Mouse (Mus musculus) neural tube, embryonic 13.5 days (tissue): ENCODE measurements at regions not wholly inside any gene's neighbourhood (a gene's known extent, or its start where the extent isn't known, plus 50 kb on each side); places are given as distances from the start of the nearest gene placed in this dataset.

Experiments used
- ATAC-seq: fragments of 200-750 bp; cut with Nextera tagmentation; 2 replicates; pipeline ENCODE4 v1.8.0; 2017; ENCODE audit warnings: low read depth, mild to moderate bottlenecking, moderate TSS enrichment, moderate library complexity
- H3K27ac ChIP-seq: fragments of 300-500 bp; sonication (generic); replicated peaks from 2 replicates; pipeline ENCODE4 v1.5.1; 2015; ENCODE audit warnings: moderate library complexity, mild to moderate bottlenecking, inconsistent platforms
- H3K27me3 ChIP-seq: fragments of 300-500 bp; sonication (generic); 2 replicates; pipeline ENCODE4 v1.6.1; 2015; ENCODE audit warnings: mild to moderate bottlenecking, inconsistent platforms
- H3K36me3 ChIP-seq: fragments of 300-500 bp; sonication (generic); 2 replicates; pipeline ENCODE4 v1.6.1; 2015; ENCODE audit warnings: mild to moderate bottlenecking, inconsistent platforms
- H3K4me1 ChIP-seq: fragments of 300-500 bp; sonication (generic); replicated peaks from 2 replicates; pipeline ENCODE4 v1.6.1; 2015; ENCODE audit warnings: inconsistent platforms
- H3K4me2 ChIP-seq: fragments of 300-500 bp; sonication (generic); 2 replicates; pipeline ENCODE4 v1.6.1; 2015; ENCODE audit warnings: inconsistent platforms, mild to moderate bottlenecking, moderate library complexity
- H3K4me3 ChIP-seq: fragments of 300-500 bp; sonication (generic); 2 replicates; pipeline ENCODE4 v1.5.1; 2015; ENCODE audit warnings: mild to moderate bottlenecking, inconsistent platforms
- H3K9ac ChIP-seq: fragments of 300-500 bp; sonication (generic); 2 replicates; pipeline ENCODE4 v1.6.1; 2015; ENCODE audit warnings: moderate library complexity, mild to moderate bottlenecking, inconsistent platforms
- H3K9me3 ChIP-seq: fragments of 300-500 bp; sonication (generic); 2 replicates; pipeline ENCODE4 v1.6.1; 2016; ENCODE audit warnings: inconsistent platforms
- WGBS: fragments of 180-500 bp; shearing (Covaris S2); methylation state at CpG from one replicate; pipeline ENCODE4 v1.1.7; 2015; 5-methylcytosine and 5-hydroxymethylcytosine counted together

GRCm38 (mm10) chr2:114844389-114844771 is 189.6 kb upstream of the Dph6 start:
- ATAC-seq = no peak
- Histone ChIP-seq H3K4me1 (no peaks in the 10 kb centered on the region), H3K36me3 (no peaks in the 10 kb centered on the region), H3K27me3 (no peaks in the 10 kb centered on the region), H3K9ac (no peak overlapping the region), H3K4me2 (no peak overlapping the region), H3K4me3 (no peak overlapping the region), H3K27ac (no peak overlapping the region), H3K9me3 (no peaks in the 10 kb centered on the region)
- WGBS = 73% methylated on average over 3 of the region's 3 CpGs

- Histone ChIP-seq H3K9me3 (no peaks in the 10 kb centered on the region), H3K9ac (no peak overlapping the region), H3K4me2 (no peak overlapping the region), H3K27ac (no peak overlapping the region), H3K4me3 (no peak overlapping the region), H3K36me3 (no peaks in the 10 kb centered on the region), H3K27me3 (no peaks in the 10 kb centered on the region), H3K4me1 (no peaks in the 10 kb centered on the region)
- ATAC-seq = no peak
- 92% methylated on average over 5 of the region's 5 CpGs for WGBS
These were observed 193.7 kb upstream of the Dph6 start for GRCm38 (mm10) chr2:114848439-114848838.

GRCm38 (mm10) chr2:114848914-114849313 is 194.2 kb upstream of the Dph6 start:
- no peak overlapping the region for H3K4me2 ChIP-seq
- no peak overlapping the region for H3K9ac ChIP-seq
- H3K4me3 ChIP-seq = no peak overlapping the region
- no peak overlapping the region for H3K27ac ChIP-seq
- H3K4me1 ChIP-seq = no peaks in the 10 kb centered on the region
- 89% methylated on average over 2 of the region's 2 CpGs for WGBS
- H3K27me3 ChIP-seq = no peaks in the 10 kb centered on the region
- H3K36me3 ChIP-seq = no peaks in the 10 kb centered on the region
- ATAC-seq = no peak
- no peaks in the 10 kb centered on the region for H3K9me3 ChIP-seq

GRCm38 (mm10) chr2:114853715-114854530 is 199.2 kb upstream of the Dph6 start:
- 44% methylated on average over 13 of the region's 13 CpGs for whole genome bisulfite sequencing
- H3K4me1 ChIP-seq = no peaks in the 10 kb centered on the region; the same call in 1 of the 2 replicates
- ATAC-seq = peak; percentile 86
- H3K36me3 ChIP-seq = no peaks in the 10 kb centered on the region
- H3K9ac ChIP-seq = no peak overlapping the region
- H3K4me2 ChIP-seq = no peak overlapping the region
- no peak overlapping the region for H3K4me3 ChIP-seq
- H3K27ac ChIP-seq = no peak overlapping the region
- H3K27me3 ChIP-seq = no peaks in the 10 kb centered on the region
- no peaks in the 10 kb centered on the region for H3K9me3 ChIP-seq

- no peak overlapping the region for H3K27ac ChIP-seq
- peak; percentile 63 for ATAC-seq
- peaks cover 17% of the 10 kb centered on the region for H3K4me1 ChIP-seq
- no peaks in the 10 kb centered on the region for H3K36me3 ChIP-seq
- 0 out of 2 replicates have a peak, but pooled peaks cover 3% of the 10 kb centered on the region for H3K27me3 ChIP-seq
- WGBS = 19% methylated on average over 7 of the region's 7 CpGs
- H3K4me3 ChIP-seq = no peak overlapping the region
- H3K9ac ChIP-seq = no peak overlapping the region
- no peak overlapping the region for H3K4me2 ChIP-seq
- no peaks in the 10 kb centered on the region for H3K9me3 ChIP-seq
These were observed 217.5 kb upstream of the Dph6 start for GRCm38 (mm10) chr2:114872272-114872671.

- no peak for ATAC-seq
- WGBS = 38% methylated on average over 4 of the region's 4 CpGs
- Histone ChIP-seq H3K4me1 (peaks cover 17% of the 10 kb centered on the region), H3K36me3 (no peaks in the 10 kb centered on the region), H3K9me3 (no peaks in the 10 kb centered on the region), H3K9ac (no peak overlapping the region), H3K27ac (no peak overlapping the region), H3K4me2 (no peak overlapping the region), H3K27me3 (0 out of 2 replicates have a peak, but pooled peaks cover 3% of the 10 kb centered on the region), H3K4me3 (no peak overlapping the region)
These were observed 218.3 kb upstream of the Dph6 start for GRCm38 (mm10) chr2:114873090-114873489.

GRCm38 (mm10) chr2:114879084-114879483 is 224.3 kb upstream of the Dph6 start:
- H3K27ac ChIP-seq = no peak overlapping the region

GRCm38 (mm10) chr2:114879784-114880183 is 225.0 kb upstream of the Dph6 start:
- no peaks in the 10 kb centered on the region for H3K36me3 ChIP-seq
- H3K27me3 ChIP-seq = 0 out of 2 replicates have a peak, but pooled peaks cover 3% of the 10 kb centered on the region
- no peaks in the 10 kb centered on the region for H3K9me3 ChIP-seq
- ATAC-seq = no peak
- H3K4me1 ChIP-seq = peaks cover 7% of the 10 kb centered on the region; the same call in 1 of the 2 replicates
- H3K4me2 ChIP-seq = no peak overlapping the region
- WGBS = 40% methylated on average over 2 of the region's 2 CpGs
- no peak overlapping the region for H3K27ac ChIP-seq
- no peak overlapping the region for H3K4me3 ChIP-seq
- H3K9ac ChIP-seq = no peak overlapping the region

More at GRCm38 (mm10) chr2:114879084-114879483, 224.3 kb upstream of the Dph6 start:
- H3K27me3 ChIP-seq = 0 out of 2 replicates have a peak, but pooled peaks cover 3% of the 10 kb centered on the region
- H3K4me1 ChIP-seq = peaks cover 7% of the 10 kb centered on the region; the same call in 1 of the 2 replicates
- H3K4me3 ChIP-seq = no peak overlapping the region
- no peaks in the 10 kb centered on the region for H3K36me3 ChIP-seq
- H3K4me2 ChIP-seq = no peak overlapping the region
- no peaks in the 10 kb centered on the region for H3K9me3 ChIP-seq
- ATAC-seq = peak; percentile 27; the same call in 1 of the 2 replicates
- 50% methylated on average over 2 of the region's 2 CpGs for WGBS
- no peak overlapping the region for H3K9ac ChIP-seq

- H3K9me3 ChIP-seq = no peaks in the 10 kb centered on the region
- H3K4me2 ChIP-seq = no peak overlapping the region
- ATAC-seq = no peak
- H3K4me1 ChIP-seq = no peaks in the 10 kb centered on the region
- 86% methylated on average over 2 of the region's 2 CpGs for WGBS
- H3K4me3 ChIP-seq = no peak overlapping the region
- H3K9ac ChIP-seq = no peak overlapping the region
- H3K36me3 ChIP-seq = no peaks in the 10 kb centered on the region
- no peak overlapping the region for H3K27ac ChIP-seq
- no peaks in the 10 kb centered on the region for H3K27me3 ChIP-seq
These were observed 231.0 kb upstream of the Dph6 start for GRCm38 (mm10) chr2:114885734-114886260.

- Histone ChIP-seq H3K36me3 (no peaks in the 10 kb centered on the region), H3K4me3 (no peak overlapping the region), H3K9ac (no peak overlapping the region), H3K27ac (no peak overlapping the region), H3K4me2 (no peak overlapping the region), H3K27me3 (no peaks in the 10 kb centered on the region), H3K4me1 (no peaks in the 10 kb centered on the region), H3K9me3 (no peaks in the 10 kb centered on the region)
- 76% methylated on average over 2 of the region's 2 CpGs for WGBS
- no peak for ATAC-seq
These were observed 244.0 kb upstream of the Dph6 start for GRCm38 (mm10) chr2:114898812-114899211.

- no peaks in the 10 kb centered on the region for H3K27me3 ChIP-seq
- peaks cover 7% of the 10 kb centered on the region for H3K4me1 ChIP-seq
- H3K9ac ChIP-seq = no peak overlapping the region
- no peak overlapping the region for H3K4me2 ChIP-seq
- ATAC-seq = no peak
- no peak overlapping the region for H3K4me3 ChIP-seq
- 26% methylated on average over 7 of the region's 7 CpGs for WGBS
- no peak overlapping the region for H3K27ac ChIP-seq
- no peaks in the 10 kb centered on the region for H3K9me3 ChIP-seq
- H3K36me3 ChIP-seq = no peaks in the 10 kb centered on the region
These were observed 257.2 kb upstream of the Dph6 start for GRCm38 (mm10) chr2:114911845-114912500.

GRCm38 (mm10) chr2:114915025-114915690 is 260.4 kb upstream of the Dph6 start:
- WGBS = 86% methylated on average over 6 of the region's 6 CpGs
- H3K9me3 ChIP-seq = no peaks in the 10 kb centered on the region

More at GRCm38 (mm10) chr2:114915025-114915690, 260.4 kb upstream of the Dph6 start:
- Histone ChIP-seq H3K27ac (no peak overlapping the region), H3K4me2 (no peak overlapping the region), H3K4me3 (no peak overlapping the region), H3K27me3 (no peaks in the 10 kb centered on the region), H3K36me3 (no peaks in the 10 kb centered on the region), H3K9ac (no peak overlapping the region), H3K4me1 (peaks cover 18% of the 10 kb centered on the region)
- ATAC-seq = no peak
